Mouse (Mus musculus): ENCODE results near the gene Gab1. TPM values are rescaled to one million over a fixed set of nuclear protein-coding genes. Genes with fewer than 3 reads are reported as not detected.
A peak's percentile ranks its signal among the peaks of the same experiment; 100 is the strongest.

Gene Gab1
- 15.5 and 16.8 TPM in 2 replicates for polyA plus RNA-seq (2015; fragmentation: Nextera tagmentation; extraction: Ambion mirVana)

DNA sequence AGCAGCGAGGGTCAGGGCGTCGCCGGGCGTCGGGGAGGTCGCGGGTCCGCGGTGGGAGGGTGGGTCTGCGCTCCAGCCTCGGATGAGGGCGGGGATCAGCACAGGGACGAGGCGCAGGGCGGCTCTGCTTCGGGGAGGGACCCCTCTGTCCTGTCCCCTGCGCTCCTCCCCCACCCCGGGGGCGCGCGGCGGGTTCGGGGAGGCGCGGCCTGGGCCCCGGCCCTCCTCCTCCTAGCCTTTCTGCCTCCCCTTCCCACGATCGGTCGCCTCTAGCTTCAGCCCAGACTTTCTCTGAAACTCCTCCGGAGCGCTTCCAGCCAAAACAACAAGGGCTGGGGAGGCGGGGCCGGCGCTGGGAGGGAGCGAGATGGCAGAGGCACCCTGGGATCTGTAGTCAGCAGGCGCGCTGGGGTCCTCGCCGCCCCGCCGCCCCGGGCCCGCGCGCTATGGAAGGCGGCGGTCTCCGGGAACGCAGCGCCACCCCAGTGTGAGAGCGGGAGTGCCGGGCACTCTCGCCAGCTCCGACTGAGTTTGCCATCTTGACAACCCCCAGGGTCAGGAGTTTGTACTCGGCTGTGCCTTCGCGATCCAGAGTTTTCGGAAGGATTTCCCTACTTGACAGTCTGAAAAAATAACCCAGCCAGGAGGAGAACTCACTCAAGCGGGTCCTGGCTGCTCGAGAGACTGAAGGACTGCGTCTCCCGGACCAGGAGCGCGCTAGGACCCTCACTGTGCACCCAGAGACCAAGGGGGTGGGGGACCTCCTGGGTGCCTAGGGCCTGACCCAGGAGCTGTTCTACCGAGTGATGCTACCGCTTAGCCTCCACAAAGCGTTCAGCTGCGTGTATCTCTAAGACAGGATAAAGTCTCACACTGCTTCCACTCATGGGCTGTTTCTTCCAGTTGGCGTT, at the start of gene Gab1:
Gene Gab1, minus strand, starts transcription at position 324 of the 911 bp plus-strand sequence.
- ATAC-seq (ENCODE audit: insufficient read depth, low FRiP score, low read depth): peak; percentile 93
- Histone ChIP-seq H3K4me2 (peak within 1 kb of the TSS; percentile 82), H3K27me3 (replicated peaks) (no peaks in the 10 kb centered on the region), H3K4me1 (peaks cover 7% of the 10 kb centered on the region), H3K9me3 (no peaks in the 10 kb centered on the region), H3K27ac (peak within 1 kb of the TSS; percentile 99), H3K36me3 (no peaks in the 10 kb centered on the region), H3K4me3 (replicated peaks) (peak within 1 kb of the TSS; percentile 85), H3K9ac (peak within 1 kb of the TSS; percentile 90)
- WGBS: under 1% methylated on average over 69 of the region's 70 CpGs

DNA sequence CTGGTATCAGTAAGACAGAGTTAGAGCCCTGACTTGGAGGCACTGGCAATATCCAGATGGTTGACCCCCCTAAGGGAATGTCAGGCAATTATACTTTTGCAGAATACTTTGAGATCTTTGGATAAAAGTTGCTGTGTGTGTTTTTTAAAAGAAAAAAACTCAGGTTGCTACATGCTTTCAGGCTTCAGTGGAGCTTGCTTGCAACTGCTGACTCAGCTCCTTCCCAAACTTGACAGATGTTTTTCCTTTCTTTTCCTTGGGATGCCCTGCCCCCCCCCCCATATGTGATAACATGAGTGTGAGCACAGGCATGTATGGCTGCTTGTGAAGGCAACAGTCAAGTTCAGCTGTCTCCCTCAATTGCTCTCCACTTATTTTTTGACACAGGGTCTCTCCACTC, 48.5 kb upstream of the Gab1 start:
- ATAC-seq (ENCODE audit: insufficient read depth, low FRiP score, low read depth): no peak
- H3K4me3 ChIP-seq (replicated peaks): no peak overlapping the region
- no peaks in the 10 kb centered on the region for H3K36me3 ChIP-seq
- no peak overlapping the region for H3K27ac ChIP-seq
- H3K4me2 ChIP-seq: no peak overlapping the region
- H3K4me1 ChIP-seq: no peaks in the 10 kb centered on the region
- no peak overlapping the region for H3K9ac ChIP-seq
- H3K9me3 ChIP-seq: no peaks in the 10 kb centered on the region
- no peaks in the 10 kb centered on the region for H3K27me3 ChIP-seq (replicated peaks)

DNA sequence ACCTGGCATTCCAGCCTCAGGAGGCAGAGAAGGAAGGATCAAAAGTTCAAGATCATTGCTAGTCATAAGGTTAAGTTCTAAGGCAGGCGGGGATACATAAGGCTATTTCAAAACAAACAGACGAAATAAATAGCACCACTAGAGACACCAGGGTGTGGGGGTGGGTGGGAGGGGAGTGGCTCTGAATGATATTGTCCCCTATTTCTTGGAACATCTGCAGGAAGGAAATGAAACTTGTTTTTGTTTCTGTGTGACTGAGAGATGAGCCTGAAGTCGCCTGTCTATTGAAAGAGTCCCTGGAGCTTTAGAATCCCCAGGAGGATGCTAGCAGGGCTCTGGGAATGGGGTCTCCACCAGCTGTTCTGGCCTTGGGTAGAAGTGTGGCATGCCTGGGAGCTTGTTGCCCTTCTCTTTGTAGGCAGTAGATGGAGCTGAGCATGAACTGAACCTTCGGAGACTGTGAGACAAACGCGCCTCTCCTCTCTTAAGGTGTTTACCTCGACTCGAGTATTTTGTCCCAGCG, 43.5 kb upstream of the Gab1 start:
- ATAC-seq (ENCODE audit: insufficient read depth, low FRiP score, low read depth): no peak
- no peaks in the 10 kb centered on the region for H3K36me3 ChIP-seq
- H3K4me2 ChIP-seq: no peak overlapping the region
- no peaks in the 10 kb centered on the region for H3K9me3 ChIP-seq
- H3K4me1 ChIP-seq: peaks cover 9% of the 10 kb centered on the region
- H3K27me3 ChIP-seq (replicated peaks): no peaks in the 10 kb centered on the region
- H3K27ac ChIP-seq: 0 out of 2 replicates have a peak overlapping the region, but pooled peaks have one; percentile 69
- no peak overlapping the region for H3K4me3 ChIP-seq (replicated peaks)
- H3K9ac ChIP-seq: no peak overlapping the region
- WGBS: 80% methylated on average over 9 of the region's 9 CpGs

DNA sequence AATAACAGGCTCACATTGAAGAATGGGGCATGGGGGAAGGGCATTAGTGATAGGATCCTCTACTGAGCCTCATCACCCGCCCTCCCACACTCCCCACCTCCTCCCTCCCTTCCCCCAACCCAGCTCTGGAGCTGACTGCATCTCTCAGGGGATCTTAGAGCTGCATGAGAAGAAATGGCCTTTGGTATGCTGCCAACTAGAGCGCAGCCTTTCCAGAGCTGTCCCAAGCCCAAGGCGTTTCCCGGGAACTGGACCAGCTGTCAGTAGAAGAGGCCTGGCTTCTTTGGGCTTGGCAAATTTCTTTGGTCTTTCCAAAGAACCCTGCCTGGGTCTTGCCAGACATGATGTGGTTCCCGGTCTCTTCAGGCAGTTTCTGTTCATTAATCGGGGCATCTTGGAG, 42.3 kb upstream of the Gab1 start:
- Histone ChIP-seq H3K27ac (peak overlapping the region; percentile 69; the same call in 1 of the 2 replicates), H3K9ac (no peak overlapping the region), H3K36me3 (no peaks in the 10 kb centered on the region), H3K4me2 (0 out of 2 replicates have a peak overlapping the region, but pooled peaks have one; percentile 17), H3K4me3 (replicated peaks) (no peak overlapping the region), H3K4me1 (peaks cover 9% of the 10 kb centered on the region), H3K9me3 (no peaks in the 10 kb centered on the region), H3K27me3 (replicated peaks) (no peaks in the 10 kb centered on the region)
- whole genome bisulfite sequencing: 35% methylated on average over 6 of the region's 6 CpGs
- peak; percentile 80; the same call in 1 of the 2 replicates for ATAC-seq (ENCODE audit: insufficient read depth, low FRiP score, low read depth)

DNA sequence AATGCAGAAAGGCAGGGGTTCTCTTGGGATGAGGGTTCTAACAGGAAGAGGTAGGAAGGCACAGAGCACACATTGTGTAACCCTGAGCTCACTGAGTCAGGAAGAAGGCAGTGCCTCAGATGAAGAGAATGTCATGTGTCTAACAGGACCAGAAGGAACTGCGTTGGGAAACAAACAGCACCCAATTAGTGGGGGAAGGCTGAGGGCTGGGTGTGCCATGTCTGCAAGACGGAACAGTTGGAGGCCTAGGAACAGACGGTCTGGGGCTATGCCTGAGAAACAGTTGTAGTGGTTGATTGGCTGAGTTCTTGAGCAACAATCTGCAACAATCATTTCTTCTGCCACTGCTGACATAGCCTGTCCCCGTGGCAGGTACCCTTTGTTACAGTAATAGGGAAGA, 38.8 kb upstream of the Gab1 start:
- no peaks in the 10 kb centered on the region for H3K36me3 ChIP-seq
- no peaks in the 10 kb centered on the region for H3K9me3 ChIP-seq
- H3K4me2 ChIP-seq: no peak overlapping the region
- H3K4me1 ChIP-seq: peaks cover 9% of the 10 kb centered on the region
- H3K9ac ChIP-seq: no peak overlapping the region
- no peaks in the 10 kb centered on the region for H3K27me3 ChIP-seq (replicated peaks)
- no peak overlapping the region for H3K4me3 ChIP-seq (replicated peaks)
- no peak for ATAC-seq (ENCODE audit: insufficient read depth, low FRiP score, low read depth)
- 71% methylated on average over 4 of the region's 4 CpGs for WGBS
- H3K27ac ChIP-seq: no peak overlapping the region

DNA sequence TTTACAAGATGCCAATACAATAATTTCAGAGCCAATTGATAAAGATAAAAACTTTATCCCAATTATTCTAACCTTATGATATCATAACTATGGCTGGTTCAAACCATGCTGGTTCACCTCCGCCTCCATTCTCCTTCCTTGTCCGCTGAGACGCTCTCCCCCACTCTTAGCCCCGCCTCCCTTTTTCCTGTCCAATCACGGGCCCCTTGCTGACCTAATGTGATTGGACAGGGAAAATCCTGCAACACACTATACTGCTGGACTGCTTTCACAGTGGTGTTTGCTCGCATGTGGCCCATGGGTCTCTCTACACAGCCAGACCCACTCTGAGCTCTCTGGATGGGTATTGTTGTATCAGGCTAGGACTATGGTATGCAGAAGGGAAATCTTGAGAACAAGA, 38.2 kb upstream of the Gab1 start:
- Histone ChIP-seq H3K4me3 (replicated peaks) (no peak overlapping the region), H3K36me3 (no peaks in the 10 kb centered on the region), H3K4me1 (peaks cover 9% of the 10 kb centered on the region), H3K9me3 (no peaks in the 10 kb centered on the region), H3K4me2 (no peak overlapping the region), H3K27me3 (replicated peaks) (no peaks in the 10 kb centered on the region), H3K27ac (no peak overlapping the region), H3K9ac (no peak overlapping the region)
- no peak for ATAC-seq (ENCODE audit: insufficient read depth, low FRiP score, low read depth)
- 89% methylated on average over 6 of the region's 6 CpGs for WGBS

DNA sequence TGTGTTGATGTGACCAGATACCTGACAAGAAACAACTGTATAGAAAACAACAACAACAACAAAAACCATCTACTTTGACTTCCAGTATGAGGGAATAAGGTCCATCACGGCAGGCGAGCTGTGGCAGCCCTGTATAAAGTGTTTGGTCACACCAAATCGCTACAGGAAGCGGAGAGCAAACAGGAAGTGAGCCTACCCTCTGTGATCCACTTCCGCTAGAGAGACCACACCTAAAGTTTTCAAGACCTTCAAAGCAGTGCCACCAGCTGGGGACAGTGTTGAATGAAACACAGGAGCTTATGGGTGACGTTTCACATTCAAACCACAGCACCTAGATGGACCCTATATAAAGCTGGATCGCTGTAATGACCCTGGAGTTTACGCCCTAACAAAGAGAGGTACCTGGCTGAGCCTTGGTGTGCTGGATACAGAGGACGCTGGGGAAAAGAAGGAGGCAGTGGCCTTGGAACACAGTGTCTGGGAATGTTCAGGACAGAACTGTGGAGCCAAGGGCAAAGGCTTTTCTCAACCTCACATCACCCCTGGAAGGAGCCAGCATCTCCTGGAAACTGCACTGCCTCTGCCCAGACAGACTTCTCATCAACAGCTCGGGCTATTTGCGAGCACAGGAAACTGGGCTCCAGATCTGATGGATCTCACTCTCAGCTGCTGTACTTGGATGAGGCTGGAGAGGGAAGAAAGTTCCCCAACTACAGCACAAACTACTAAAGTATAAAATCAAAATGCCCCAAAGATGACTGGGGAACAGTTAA, 36.3 kb upstream of the Gab1 start:
- 71% methylated on average over 11 of the region's 11 CpGs for WGBS
- Histone ChIP-seq H3K9ac (no peak overlapping the region), H3K36me3 (no peaks in the 10 kb centered on the region), H3K4me1 (peaks cover 6% of the 10 kb centered on the region; the same call in 1 of the 2 replicates), H3K9me3 (no peaks in the 10 kb centered on the region), H3K4me2 (no peak overlapping the region), H3K27me3 (replicated peaks) (no peaks in the 10 kb centered on the region), H3K4me3 (replicated peaks) (no peak overlapping the region), H3K27ac (no peak overlapping the region)
- ATAC-seq (ENCODE audit: insufficient read depth, low FRiP score, low read depth): no peak

DNA sequence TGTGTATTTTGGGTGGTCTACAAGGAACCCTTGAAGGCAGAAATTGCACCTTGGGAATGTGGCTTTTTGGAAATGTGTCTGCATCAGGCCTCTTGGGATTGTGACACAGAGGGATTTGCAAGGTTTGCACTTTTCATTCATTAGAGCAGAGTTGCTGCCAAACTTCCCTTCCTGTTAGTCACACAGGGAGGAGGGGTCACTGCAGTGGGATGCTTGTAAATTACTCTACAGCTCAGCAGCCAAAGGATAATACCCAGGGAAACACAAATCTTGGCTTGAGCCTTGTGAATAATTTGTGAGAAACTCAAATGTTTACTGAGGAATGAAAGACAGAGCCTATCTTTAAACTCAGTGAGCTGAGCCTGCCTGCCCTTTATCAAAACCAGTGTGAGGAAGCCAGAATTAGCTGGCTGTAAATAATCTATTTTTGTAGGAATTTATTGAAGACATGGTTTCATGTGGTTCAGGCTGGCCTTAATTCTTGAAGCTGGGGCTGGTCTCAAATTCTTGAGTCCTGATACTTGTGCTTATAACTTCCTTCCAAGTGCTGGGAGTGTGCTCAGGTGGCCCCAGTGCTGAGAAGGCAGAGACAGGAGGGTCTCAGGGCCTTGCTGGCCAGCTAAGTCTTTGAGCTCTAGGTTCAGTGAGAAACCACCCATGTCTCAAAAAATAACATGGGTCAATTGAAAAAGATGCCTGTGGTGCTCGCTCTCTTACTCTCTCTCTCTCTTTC, 32.9 kb upstream of the Gab1 start:
- H3K27ac ChIP-seq: peak overlapping the region; percentile 64
- H3K9ac ChIP-seq: no peak overlapping the region
- WGBS: 86% methylated on average over 1 of the region's 1 CpGs
- peak; percentile 81; the same call in 1 of the 2 replicates for ATAC-seq (ENCODE audit: insufficient read depth, low FRiP score, low read depth)
- no peak overlapping the region for H3K4me3 ChIP-seq (replicated peaks)
- H3K4me1 ChIP-seq: peaks cover 6% of the 10 kb centered on the region; the same call in 1 of the 2 replicates
- no peaks in the 10 kb centered on the region for H3K27me3 ChIP-seq (replicated peaks)
- no peaks in the 10 kb centered on the region for H3K36me3 ChIP-seq
- no peak overlapping the region for H3K4me2 ChIP-seq
- H3K9me3 ChIP-seq: no peaks in the 10 kb centered on the region

DNA sequence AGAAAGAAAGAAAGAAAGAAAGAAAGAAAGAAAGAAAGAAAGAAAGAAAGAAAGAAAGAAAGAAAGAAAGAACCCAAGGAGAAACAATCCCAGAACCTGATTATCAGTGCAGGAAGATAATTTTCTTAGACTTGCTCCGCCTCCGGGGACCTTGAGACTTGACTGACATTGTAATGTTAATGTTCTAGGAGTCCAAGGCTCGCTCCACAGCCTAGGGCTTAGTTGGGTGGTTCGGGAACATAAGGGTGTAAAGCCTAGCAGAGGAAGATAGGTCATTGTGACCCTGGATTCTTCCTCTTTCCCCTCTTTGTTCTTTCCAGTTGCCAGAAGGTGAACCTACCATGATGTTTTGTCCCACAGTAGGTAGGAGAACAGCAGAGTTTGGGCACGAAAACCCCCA, 31.1 kb upstream of the Gab1 start:
- H3K27ac ChIP-seq: no peak overlapping the region
- H3K4me3 ChIP-seq (replicated peaks): no peak overlapping the region
- H3K4me2 ChIP-seq: no peak overlapping the region
- WGBS: 84% methylated on average over 5 of the region's 5 CpGs
- peaks cover 6% of the 10 kb centered on the region; the same call in 1 of the 2 replicates for H3K4me1 ChIP-seq
- H3K27me3 ChIP-seq (replicated peaks): no peaks in the 10 kb centered on the region
- ATAC-seq (ENCODE audit: insufficient read depth, low FRiP score, low read depth): no peak
- H3K9me3 ChIP-seq: no peaks in the 10 kb centered on the region
- no peaks in the 10 kb centered on the region for H3K36me3 ChIP-seq
- H3K9ac ChIP-seq: no peak overlapping the region

DNA sequence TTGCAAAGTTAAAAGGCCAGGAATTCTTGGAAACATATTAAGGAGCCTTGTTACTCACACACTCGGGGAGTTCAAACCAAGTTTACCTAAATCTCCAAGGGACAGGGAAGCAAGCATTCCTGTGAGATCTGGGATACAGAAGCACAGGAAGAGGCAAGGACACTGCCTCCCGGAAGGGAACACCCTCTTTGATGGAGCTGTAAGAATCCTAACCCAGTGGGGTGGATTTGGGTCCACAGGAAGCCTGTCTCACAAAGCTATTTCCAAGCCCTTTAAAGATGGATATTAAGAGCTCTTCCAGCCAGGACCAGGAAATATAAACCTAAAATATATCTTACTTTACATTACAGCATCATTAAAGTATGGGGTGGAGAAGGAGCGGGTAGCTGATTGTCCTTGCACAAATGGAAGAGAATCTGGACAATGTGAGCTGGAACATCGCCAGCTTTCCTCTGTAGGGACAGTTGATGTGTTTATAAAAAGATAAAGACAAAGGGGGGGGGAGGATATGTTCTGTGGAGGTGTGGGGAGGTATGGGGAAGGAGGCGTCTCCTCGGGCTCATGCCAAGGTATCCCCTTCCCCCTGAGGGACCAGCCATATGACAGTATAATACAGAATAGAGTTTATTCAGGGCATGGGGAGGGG, 28.1 kb upstream of the Gab1 start:
- no peak overlapping the region for H3K9ac ChIP-seq
- H3K9me3 ChIP-seq: no peaks in the 10 kb centered on the region
- ATAC-seq (ENCODE audit: insufficient read depth, low FRiP score, low read depth): no peak
- H3K27me3 ChIP-seq (replicated peaks): no peaks in the 10 kb centered on the region
- WGBS: 40% methylated on average over 6 of the region's 6 CpGs
- peaks cover 6% of the 10 kb centered on the region; the same call in 1 of the 2 replicates for H3K4me1 ChIP-seq
- no peak overlapping the region for H3K4me2 ChIP-seq
- H3K4me3 ChIP-seq (replicated peaks): no peak overlapping the region
- peak overlapping the region; percentile 18; the same call in 1 of the 2 replicates for H3K27ac ChIP-seq
- no peaks in the 10 kb centered on the region for H3K36me3 ChIP-seq

DNA sequence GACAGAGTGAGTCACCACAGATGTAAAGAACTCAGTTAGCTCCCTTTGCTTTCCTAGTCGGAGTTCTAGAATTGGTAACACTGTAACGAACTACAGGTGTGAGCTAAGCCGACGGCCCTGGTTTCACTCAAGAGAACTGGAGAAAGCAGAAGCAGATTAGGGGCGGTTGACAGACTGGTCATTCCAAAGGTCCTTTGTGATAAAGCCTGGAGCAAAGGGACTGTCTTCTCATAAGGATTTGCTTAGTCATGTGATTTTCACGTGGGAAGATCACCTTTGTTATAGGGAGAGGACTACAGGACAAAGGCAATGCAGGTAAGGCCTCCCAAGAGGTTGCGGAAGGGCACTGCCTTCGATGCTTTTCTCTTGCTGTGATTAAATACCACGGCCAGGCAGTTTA, 22.0 kb upstream of the Gab1 start:
- no peaks in the 10 kb centered on the region for H3K36me3 ChIP-seq
- no peak overlapping the region for H3K27ac ChIP-seq
- no peak for ATAC-seq (ENCODE audit: insufficient read depth, low FRiP score, low read depth)
- no peaks in the 10 kb centered on the region for H3K9me3 ChIP-seq
- 68% methylated on average over 9 of the region's 9 CpGs for whole genome bisulfite sequencing
- no peaks in the 10 kb centered on the region for H3K4me1 ChIP-seq
- H3K9ac ChIP-seq: no peak overlapping the region
- no peaks in the 10 kb centered on the region for H3K27me3 ChIP-seq (replicated peaks)
- no peak overlapping the region for H3K4me2 ChIP-seq
- no peak overlapping the region for H3K4me3 ChIP-seq (replicated peaks)

All from stomach, embryonic 15.5 days (tissue).